Mouse (Mus musculus) brain, embryonic 14.5 days (tissue): ENCODE results near the gene Ube2d3. TPM values are rescaled to one million over a fixed set of nuclear protein-coding genes. Genes with fewer than 3 reads are reported as not detected.
"Not testable (repeated sequence)": the region's sequence is repeated elsewhere in the genome, so short reads cannot be mapped to it uniquely, and the experiment has no call there.

Experiments
- DNase-seq: peaks from one replicate; pipeline ENCODE4 v3.0.0-alpha.2; 2011; ENCODE audit warnings: low read depth
- CTCF ChIP-seq: fragments of 200-500 bp; IDR thresholded peaks from 2 replicates; pipeline ENCODE4 v1.5.1; 2012; ENCODE audit warnings: inconsistent platforms, mild to moderate bottlenecking, moderate library complexity, borderline replicate concordance; ENCODE audit not compliant: insufficient read depth, insufficient read length; ENCODE audit errors: extremely low read depth
- POLR2A ChIP-seq: fragments of 200-500 bp; IDR thresholded peaks from 2 replicates; pipeline ENCODE4 v1.6.1; 2012; ENCODE audit warnings: mild to moderate bottlenecking, inconsistent platforms, borderline replicate concordance; ENCODE audit not compliant: poor library complexity, insufficient read depth, insufficient read length, severe bottlenecking; ENCODE audit errors: extremely low read depth
- polyA plus RNA-seq: library from polyadenylated mRNA; depleted of rRNA; stranded (reverse); fragments of >200 nt; gene quantifications from 2 replicates; pipeline ENCODE4 v1.2.3, GENCODE M21; 2012

The Ube2d3 gene
- polyA plus RNA-seq, 1 experiment: 299 TPM

GRCm38 (mm10) chr3:135444930-135445329, 7.0 kb downstream of the Ube2d3 start:
- DNase-seq: no peak
- TF ChIP-seq POLR2A: no peak
- TF ChIP-seq CTCF: no peak

DNA sequence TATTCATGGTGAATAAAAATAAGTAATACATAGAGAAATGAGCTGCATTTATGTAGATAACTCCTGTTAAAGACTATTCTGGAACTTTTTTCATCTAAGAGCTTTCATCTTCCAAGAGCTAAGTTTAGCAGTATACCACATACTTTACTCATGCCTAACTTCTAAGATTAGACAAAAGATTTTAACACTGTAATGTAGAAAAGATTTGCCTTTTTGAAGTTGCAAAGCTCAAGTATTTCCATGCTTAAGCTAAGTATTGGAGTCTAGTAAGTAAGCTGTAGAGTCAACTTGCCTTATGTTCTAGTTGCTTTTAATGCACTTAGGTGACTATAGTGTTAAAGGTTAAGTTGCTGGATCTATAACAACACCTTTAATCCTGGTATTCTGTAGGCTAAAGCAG, 21.0 kb downstream of the Ube2d3 start:
- TF ChIP-seq CTCF: no peak
- no peak for TF ChIP-seq POLR2A
- no peak for DNase-seq

- DNase-seq: no peak
- TF ChIP-seq CTCF (no peak), POLR2A (no peak)
Measured at GRCm38 (mm10) chr3:135468402-135468801, 30.5 kb downstream of the Ube2d3 start.

DNA sequence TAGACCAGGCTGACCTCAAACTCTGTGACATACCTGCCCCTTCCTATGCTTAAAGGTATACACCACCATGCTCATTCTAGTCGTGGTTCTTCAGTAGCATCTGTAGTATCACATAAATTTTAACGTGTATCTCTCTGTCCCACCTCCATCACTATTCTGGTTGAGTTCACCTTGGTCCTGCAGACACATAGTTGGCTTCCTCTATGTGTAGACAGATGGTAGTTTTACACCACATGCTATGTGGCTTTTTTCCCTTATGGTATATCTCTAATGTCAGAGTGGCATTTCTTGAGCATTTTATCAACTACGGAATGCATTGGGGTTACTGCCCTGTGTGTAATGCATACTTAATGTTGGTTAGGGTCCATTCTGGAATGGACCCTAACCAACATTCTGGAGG, 31.2 kb downstream of the Ube2d3 start:
- TF ChIP-seq CTCF (no peak), POLR2A (no peak)
- peak; percentile 11 for DNase-seq

- TF ChIP-seq CTCF (no peak), POLR2A (no peak)
- DNase-seq: peak; percentile 71
Measured at GRCm38 (mm10) chr3:135469974-135470373, 32.0 kb downstream of the Ube2d3 start.

DNA sequence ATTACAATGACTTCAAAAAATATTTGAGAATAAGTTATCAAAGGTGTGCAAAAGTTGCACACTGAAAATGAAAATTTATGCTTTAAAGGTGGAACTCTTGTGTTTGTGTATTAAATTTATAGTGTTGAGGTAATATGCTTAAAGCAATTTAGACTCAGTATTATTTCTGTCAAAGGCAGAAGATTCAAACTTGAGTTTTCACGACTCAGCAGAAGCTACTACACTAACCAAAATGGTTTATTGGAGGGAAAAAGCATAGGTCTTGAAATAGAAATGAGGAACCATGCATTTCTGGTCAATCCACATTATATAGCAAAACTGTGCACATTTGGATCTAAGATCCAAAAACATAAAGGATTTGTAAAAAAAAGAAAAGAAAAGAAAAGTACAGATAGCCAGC, 32.9 kb downstream of the Ube2d3 start:
- TF ChIP-seq POLR2A (no peak), CTCF (no peak)
- DNase-seq: no peak

DNA sequence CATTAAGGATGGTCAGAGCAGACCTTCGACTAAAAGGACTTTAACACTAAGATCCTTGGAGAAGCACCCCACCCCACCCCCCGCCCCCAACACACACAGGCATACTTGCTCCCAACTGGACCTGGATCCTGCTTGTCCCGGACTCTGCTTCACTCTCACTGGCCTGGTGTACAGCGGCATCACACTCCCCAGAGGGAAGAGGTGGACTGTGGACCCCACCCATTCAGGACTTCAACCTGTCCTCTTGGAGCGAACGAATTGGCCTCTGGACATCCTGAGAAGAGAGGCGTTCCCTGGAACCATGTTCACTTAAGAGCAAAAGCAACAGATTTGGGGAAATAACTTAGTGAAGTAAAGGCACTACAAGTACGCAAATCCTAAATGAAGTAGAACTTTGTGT, 37.1 kb downstream of the Ube2d3 start:
- TF ChIP-seq CTCF (no peak), POLR2A (no peak)
- no peak for DNase-seq

DNA sequence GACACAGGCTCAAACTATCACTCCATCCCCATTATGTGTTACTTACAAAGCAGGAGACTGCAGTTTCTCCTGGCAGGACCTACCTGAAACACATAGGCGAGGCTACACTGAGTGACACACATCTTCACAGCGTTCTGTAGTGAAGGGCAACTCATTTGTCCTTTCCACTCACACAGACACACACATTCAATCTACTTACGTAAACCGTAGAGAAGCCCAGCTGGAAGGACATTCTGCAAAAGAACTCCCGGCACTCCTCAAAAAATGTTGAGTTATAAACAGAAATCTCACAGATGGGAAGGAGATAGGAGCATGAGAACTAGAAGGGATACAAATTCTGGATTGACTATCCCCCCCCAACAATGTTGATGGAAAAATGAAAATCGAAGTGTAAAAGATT, 38.3 kb downstream of the Ube2d3 start:
- TF ChIP-seq CTCF: no peak
- no peak for TF ChIP-seq POLR2A
- DNase-seq: no peak

- no peak for DNase-seq
- TF ChIP-seq POLR2A: no peak
- TF ChIP-seq CTCF: no peak
Measured at GRCm38 (mm10) chr3:135476977-135477376, 39.0 kb downstream of the Ube2d3 start.

DNA sequence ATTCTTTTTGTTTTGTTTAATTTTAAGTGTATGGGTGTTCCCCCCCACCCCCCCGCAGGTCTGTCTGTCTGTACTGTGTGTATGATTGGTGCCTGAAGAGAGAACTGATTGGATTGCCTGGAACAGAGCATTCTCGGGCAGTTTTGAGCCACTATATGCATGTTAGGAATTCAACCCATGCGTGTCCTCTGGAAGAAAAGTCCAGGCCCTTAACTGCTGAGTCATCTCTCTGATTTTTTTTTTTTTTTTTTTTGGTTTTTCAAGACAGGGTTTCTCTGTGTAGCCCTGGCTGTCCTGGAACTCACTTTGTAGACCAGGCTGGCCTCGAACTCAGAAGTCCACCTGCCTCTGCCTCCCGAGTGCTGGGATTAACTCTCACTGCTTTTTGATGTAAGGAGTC, 41.1 kb downstream of the Ube2d3 start:
- not testable (repeated sequence) for DNase-seq

DNA sequence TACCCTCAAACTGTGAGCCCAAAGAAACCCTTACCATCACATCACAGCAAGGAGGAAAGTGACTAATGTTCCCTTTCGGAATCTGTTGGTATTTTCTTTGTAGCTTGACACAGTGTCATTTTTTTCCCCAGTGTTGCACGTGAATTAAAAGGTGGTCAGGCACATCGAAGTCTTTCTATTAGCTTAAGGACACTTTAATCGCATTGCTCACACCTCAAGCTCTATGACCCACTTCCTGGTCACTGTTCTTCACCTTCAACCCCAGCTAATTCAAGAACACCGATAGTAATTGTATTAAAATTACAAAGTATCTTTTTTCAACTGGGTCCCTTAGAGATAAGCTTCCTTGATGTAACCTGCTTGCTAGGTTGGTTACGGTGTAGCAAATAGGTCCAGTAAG, 42.8 kb downstream of the Ube2d3 start:
- no peak for DNase-seq
- no peak for TF ChIP-seq CTCF
- TF ChIP-seq POLR2A: no peak

DNA sequence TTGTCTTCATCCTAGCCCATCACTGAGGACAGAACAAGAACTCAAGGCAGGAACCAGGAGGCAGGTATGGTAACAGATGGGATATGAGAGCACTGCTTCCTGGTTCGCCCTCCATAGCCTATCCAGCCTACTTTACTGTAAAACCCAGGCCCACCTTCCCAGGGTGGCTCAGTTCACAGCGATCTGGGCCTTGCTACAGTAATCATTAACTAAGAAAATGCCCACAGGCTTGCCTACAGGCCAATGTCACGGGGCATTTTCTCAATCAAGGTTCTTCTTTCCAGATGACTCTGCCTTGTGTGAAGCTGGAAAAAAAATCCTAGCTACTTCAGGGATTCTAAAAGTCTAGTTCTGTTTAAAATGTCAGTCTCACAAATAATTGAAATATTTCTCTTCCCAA, 43.7 kb downstream of the Ube2d3 start:
- TF ChIP-seq POLR2A: no peak
- DNase-seq: no peak

DNA sequence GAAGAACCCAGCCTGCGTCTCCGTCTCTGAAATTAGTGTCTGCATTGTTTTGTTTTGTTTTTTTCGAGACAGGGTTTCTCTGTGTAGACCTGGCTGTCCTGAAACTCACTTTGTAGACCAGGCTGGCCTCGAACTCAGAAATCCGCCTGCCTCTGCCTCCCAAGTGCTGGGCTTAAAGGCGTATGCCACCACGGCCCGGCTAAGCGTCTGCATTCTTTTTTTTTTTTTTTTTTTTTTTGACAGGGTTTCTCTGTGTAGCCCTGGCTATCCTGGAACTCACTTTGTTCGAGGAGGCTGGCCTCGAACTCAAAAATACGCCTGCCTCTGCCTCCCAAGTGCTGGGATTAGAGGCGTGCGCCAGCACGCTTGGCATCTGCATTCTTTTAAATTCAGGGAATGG, 46.7 kb downstream of the Ube2d3 start:
- not testable (repeated sequence) for DNase-seq

- TF ChIP-seq CTCF: no peak
- TF ChIP-seq POLR2A: no peak
- DNase-seq: peak; percentile 77
Measured at GRCm38 (mm10) chr3:135485128-135485899, 47.4 kb downstream of the Ube2d3 start, which contains the start of gene Manba. Gene Manba, plus strand, starts transcription at chr3:135485611.
